Mouse (Mus musculus) embryonic fibroblast, embryonic 13.5 days (primary cell): ENCODE data around the gene Lsm14b. TPM values are rescaled to one million over a fixed set of nuclear protein-coding genes. Genes with fewer than 3 reads are reported as not detected.

Experiments
- H3K27ac ChIP-seq: 2 replicates; pipeline ENCODE4 v1.5.1; 2012; ENCODE audit warnings: low read length, control low read depth, inconsistent platforms; ENCODE audit not compliant: insufficient read depth
- H3K4me1 ChIP-seq: 2 replicates; pipeline ENCODE4 v1.6.1; 2011; ENCODE audit warnings: low read length; ENCODE audit not compliant: control insufficient read depth, insufficient read depth
- H3K4me3 ChIP-seq: 2 replicates; pipeline ENCODE4 v1.5.1; 2011; ENCODE audit warnings: mild to moderate bottlenecking, control low read depth, low read length; ENCODE audit not compliant: insufficient read depth
- CTCF ChIP-seq: IDR thresholded peaks from 2 replicates; pipeline ENCODE4 v1.5.1; 2011; ENCODE audit warnings: mild to moderate bottlenecking, control low read depth, low read length, moderate library complexity, borderline replicate concordance; ENCODE audit not compliant: insufficient read depth
- POLR2A ChIP-seq: IDR thresholded peaks from 2 replicates; pipeline ENCODE4 v1.6.1; 2011; ENCODE audit warnings: low read depth, mild to moderate bottlenecking, control low read depth, low read length, moderate library complexity
- polyA plus RNA-seq: library from polyadenylated mRNA; stranded (reverse); fragments of >200 nt; gene quantifications from 2 replicates; pipeline ENCODE4 v1.2.4, GENCODE M21; 2011; ENCODE audit warnings: low read depth; ENCODE audit not compliant: missing spikeins, insufficient read length

The Lsm14b gene
- polyA plus RNA-seq, 1 experiment = 63.3 TPM

DNA sequence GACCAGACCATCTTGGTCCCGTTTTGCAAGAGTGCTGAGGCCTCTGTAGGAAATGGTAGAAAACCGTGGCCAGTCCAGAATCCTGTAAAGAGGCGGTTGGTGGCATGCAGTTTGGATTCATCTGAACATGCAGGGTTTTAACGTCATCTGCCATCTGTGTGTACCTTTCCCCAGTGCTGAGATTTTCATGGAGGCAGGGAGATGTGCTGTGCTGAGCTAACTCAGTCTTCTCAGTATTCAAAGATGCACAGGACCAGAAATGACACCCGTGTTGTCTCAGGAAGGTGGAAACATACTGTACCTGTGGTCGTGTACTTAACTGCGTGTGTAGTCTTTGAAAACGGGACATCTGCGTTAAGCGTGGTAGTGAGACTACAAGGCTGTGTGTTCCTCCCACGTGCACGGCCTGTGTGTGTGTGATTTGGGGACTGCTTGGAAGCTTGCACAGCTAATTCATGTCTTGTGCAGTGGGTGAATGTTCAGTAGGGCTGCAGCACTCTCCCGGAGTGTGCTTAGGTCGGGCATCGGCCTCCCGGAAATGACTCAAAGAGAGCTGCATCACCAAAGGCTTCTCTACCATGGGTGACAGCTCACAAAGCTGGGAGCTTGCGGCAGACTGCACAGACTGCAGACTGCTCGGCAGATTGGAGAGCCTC is 23.3 kb downstream of the Lsm14b start:
- TF ChIP-seq POLR2A (no peak), CTCF (no peak)
- no peak overlapping the region for H3K4me3 ChIP-seq

DNA sequence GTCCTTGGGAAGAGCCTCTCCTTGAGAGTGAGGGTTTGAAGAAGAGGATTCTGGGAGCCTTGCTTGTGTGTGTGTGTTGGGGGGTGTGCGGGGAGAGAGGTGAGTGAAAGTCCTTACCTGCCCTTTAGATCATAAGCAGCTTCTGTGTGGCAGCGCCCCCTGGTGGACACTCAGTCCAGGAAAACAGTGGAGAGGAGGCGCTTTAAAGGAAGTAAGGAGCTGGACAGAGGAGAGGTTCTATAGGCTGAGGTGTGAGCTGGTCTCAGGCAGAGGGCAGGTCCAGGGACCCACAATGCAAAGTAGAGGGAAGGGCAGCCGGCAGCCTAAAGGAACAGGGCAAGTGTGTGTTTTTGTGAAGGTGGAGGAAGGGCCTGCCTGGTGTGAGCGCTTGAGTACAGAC is 26.2 kb downstream of the Lsm14b start:
- Histone ChIP-seq H3K4me3 (no peak overlapping the region), H3K27ac (no peak overlapping the region), H3K4me1 (no peaks in the 10 kb centered on the region)
- TF ChIP-seq CTCF (peak; percentile 76), POLR2A (no peak)

More for the DNA sequence above, 23.3 kb downstream of the Lsm14b start:
- Histone ChIP-seq H3K4me1 (peaks cover 7% of the 10 kb centered on the region; the same call in 1 of the 2 replicates), H3K27ac (no peak overlapping the region)

DNA sequence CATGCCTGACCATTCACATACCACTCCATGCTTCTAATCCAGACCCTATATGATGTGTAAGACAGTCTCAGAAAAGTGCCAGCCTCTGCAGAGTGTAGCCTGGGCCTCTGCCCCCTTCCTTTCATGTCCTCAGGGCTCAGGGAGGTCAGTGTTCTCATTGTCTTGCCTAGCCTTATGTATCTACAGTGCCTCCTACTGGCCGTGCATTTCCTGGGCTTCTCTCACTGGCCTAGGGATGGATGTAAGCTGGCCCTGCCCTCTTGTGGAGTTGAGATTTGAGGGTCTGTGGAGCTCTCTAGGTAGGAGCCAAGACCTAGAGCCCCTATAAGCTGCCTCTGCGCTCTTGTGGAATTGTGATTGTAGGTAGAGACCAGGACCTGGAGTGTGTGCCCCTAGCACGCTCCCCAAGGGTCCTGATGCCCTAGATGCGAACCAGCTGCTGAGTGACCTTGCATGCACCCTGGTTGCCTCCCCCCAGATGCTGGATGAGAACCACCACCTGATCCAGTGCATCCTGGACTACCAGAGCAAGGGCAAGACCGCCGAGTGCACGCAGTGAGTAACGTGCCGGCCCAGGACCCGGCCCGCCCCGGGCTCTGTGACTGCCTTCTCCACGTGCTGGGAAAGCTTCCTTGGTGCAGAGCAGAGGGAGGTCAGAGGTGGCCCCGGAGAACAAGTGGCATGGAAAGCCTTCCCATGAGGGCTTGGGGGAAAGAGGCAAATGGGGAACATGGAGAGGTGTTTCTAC is 27.4 kb downstream of the Lsm14b start:
- H3K4me1 ChIP-seq = no peaks in the 10 kb centered on the region
- TF ChIP-seq CTCF = peak; percentile 48; the same call in 1 of the 2 replicates
- TF ChIP-seq POLR2A = no peak
- H3K4me3 ChIP-seq = no peak overlapping the region
- no peak overlapping the region for H3K27ac ChIP-seq

DNA sequence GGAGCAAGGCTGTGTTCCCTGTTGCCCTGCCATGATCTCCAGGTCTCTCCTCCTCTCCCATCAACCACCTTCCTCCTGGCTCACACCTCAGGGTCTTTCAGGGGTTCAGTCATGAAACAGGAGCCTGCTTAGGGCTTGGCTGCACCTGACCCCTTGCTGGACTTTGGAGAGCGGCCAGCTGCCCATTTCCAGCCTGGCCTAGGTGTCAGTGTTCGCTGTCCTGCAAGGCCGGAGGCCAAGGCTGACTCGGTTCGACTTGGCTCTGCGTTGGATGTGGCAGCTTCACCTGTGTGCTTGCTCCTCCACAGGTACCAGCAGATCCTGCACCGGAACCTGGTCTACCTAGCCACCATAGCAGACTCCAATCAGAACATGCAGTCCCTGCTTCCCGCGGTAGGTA is 28.2 kb downstream of the Lsm14b start:
- Histone ChIP-seq H3K4me1 (no peaks in the 10 kb centered on the region), H3K27ac (no peak overlapping the region), H3K4me3 (no peak overlapping the region)
- TF ChIP-seq CTCF = no peak
- TF ChIP-seq POLR2A = no peak

DNA sequence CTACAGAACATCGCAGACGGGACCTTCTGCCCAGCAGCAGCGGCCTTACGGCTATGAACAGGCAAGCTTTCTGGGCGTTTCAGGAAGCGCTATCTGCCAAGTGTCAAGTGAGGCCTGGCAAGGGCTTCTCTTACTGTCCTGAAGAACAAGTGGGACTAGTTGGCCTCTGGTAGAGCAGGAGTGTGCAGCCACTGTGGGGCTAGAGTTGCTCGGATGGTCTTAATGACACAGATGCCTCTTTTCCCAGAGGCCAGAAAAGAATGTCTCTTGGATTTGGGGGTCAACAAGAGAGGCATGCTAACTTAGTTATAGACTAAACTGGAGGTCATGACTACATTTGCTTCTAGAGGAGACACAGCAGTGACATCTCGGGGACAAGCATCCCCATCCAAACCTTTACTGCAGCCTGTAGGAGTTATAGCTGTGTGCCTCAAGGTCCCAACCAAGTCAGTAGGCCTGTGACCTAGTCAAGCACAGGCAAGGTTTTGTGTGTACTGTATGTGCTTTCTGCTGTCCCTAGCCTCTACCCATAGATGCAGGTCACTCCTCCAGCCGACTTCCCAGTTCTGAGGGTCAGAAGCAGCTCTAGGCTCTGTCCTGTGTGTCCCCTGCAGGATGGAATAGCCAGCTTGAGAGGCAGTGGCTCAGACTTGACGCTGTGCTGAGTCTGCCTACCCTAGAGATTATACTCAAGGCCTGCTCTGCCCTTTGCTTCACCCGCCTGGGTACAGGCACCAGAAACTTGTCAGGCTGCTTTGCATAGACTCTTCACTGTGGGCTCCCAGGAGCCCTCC is 38.7 kb downstream of the Lsm14b start:
- no peak overlapping the region for H3K4me3 ChIP-seq
- H3K27ac ChIP-seq = no peak overlapping the region
- TF ChIP-seq CTCF = no peak
- no peak for TF ChIP-seq POLR2A
- H3K4me1 ChIP-seq = no peaks in the 10 kb centered on the region

DNA sequence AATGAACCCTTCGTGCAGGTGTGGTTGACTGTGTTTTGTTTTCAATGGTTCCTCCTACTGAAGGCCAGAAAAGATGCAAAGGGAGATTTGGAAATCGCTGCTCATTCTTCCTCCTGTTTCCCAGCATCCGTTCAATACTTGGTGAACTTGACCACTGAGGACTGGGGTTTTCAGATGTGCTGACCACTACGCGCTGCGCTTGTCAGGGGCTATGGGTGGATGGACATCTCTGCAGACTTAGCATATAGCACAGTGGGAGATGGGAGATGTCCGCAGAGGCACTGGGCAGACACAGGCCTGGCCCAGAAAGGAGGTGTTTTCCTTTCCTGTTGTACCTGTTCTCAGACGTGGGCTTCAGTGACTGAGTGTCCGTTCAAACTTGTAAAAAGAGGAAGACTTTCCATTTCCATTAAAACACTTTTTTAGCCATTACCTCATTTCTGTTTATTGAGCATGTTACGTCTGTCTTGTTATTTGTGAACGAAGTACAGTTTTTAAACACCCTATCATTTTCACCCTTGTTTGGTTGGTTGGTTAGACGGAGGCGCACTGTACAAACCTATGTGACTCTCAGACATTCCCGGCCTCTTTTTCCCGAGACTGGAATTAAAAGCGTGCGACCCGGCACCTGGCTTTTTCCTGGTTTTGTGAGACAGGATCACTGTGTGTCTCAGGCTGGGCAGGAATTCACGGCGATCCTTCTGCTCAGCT is 45.1 kb downstream of the Lsm14b start:
- Histone ChIP-seq H3K4me1 (peaks cover 9% of the 10 kb centered on the region), H3K4me3 (peak overlapping the region; percentile 84), H3K27ac (peak overlapping the region; percentile 56)
- TF ChIP-seq POLR2A = 0 out of 2 replicates have a peak, but pooled peaks have one; percentile 19
- no peak for TF ChIP-seq CTCF

DNA sequence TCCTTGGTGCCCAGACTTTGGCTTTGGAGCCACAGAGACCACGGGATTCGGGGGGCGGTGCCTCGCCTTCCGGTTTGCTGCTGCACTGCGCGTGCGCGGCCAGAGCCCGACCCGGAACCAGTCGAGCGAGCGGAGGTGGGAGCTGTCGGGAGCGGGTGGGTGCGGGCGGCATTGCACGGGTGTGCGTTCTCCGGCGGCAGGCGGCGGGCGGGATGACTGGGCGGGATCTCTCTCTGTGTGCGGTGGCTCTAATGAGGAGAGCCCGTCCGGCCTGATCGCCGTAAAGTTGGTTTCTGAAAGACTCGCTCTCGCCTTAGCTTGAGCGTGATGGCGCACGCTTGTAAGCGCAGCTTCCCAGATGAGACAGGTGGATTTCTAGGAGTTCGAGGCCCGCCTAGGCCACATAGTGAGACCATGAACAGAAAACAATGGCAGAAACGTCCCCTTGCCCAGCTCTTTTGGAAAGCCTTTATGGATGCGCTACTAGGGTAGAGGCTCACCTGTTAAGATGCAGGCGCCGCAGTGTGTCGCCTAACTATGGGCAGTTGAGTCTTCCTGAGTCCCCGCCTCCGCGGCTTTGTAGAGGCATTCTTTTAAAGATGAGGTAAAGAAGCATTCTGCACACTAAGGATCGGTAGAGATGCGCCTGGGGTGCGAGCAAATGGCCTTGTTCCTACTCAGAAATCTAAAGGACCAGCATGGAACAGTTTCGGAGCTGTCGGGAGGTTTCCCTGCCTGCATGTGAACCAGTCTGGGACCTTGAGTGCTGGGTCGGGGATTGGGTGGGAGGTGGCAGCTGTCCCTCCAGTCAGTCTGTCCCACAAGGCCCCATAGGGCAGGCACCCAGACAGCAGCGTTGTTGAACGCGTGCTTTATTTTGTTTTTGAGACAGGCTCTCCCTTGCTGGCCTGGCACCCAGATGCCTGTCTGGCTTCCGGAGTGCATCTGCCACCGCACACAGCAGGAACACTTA is 46.0 kb downstream of the Lsm14b start, which contains the start of gene Mtg2:
Mtg2 (plus strand) TSS at position 108 of the 973 bp plus-strand sequence.
- peak within 1 kb of the TSS; percentile 56 for H3K27ac ChIP-seq

DNA sequence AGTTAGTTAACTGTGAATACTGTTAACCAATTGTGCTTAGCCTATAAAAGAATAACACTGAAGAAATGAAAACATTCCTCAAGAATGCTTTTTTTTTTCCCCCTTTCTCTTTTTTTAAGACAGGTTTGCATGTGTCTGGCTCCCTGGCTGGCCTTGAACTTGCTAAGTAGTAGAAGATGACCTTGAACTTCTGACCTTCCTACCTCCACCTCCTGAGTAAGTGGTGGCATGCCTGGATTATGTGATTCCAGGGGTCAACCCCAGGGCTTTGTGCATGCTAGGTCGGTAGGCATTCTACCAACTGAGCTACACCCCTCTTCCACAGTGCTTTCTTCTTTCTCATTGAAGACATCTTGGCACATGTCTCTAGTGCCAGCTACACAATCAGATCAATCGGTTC is 46.9 kb downstream of the Lsm14b start:
- peaks cover 9% of the 10 kb centered on the region for H3K4me1 ChIP-seq
- TF ChIP-seq POLR2A (no peak), CTCF (no peak)
- H3K27ac ChIP-seq = no peak overlapping the region
- no peak overlapping the region for H3K4me3 ChIP-seq

More for the DNA sequence above, 46.0 kb downstream of the Lsm14b start, which contains the start of gene Mtg2:
- peaks cover 9% of the 10 kb centered on the region for H3K4me1 ChIP-seq
- TF ChIP-seq CTCF (no peak), POLR2A (peak; percentile 80)
- peak within 1 kb of the TSS; percentile 84 for H3K4me3 ChIP-seq
